Mouse (Mus musculus): ENCODE results near the gene Zfpm1. TPM values are rescaled to one million over a fixed set of nuclear protein-coding genes. Genes with fewer than 3 reads are reported as not detected.

Zfpm1 gene
- total RNA-seq, 2 experiments from 2014 or later: 1.7 to 7.9 TPM

DNA sequence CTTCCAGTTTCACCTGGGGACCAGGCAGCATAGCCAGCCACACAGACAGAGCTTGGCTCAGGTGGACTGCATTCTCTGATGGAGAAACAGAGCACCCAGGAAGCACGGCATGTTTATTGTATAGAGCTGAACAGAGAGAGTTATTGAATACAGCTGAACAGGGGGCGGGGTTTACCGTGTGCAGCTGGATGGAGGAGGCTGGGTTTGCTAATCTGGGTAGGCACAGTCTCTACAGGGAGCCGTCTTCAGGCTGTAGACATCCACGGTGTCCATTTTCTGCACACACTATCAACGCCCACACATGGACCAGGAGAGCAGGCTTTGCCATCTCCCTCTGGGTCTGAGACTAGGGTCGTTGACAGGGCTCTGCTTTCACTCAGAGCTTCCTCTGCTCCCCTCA is 8.1 kb upstream of the Zfpm1 start:
- ATAC-seq (replicated peaks; ENCODE audit: poor library complexity, severe bottlenecking): no peak

DNA sequence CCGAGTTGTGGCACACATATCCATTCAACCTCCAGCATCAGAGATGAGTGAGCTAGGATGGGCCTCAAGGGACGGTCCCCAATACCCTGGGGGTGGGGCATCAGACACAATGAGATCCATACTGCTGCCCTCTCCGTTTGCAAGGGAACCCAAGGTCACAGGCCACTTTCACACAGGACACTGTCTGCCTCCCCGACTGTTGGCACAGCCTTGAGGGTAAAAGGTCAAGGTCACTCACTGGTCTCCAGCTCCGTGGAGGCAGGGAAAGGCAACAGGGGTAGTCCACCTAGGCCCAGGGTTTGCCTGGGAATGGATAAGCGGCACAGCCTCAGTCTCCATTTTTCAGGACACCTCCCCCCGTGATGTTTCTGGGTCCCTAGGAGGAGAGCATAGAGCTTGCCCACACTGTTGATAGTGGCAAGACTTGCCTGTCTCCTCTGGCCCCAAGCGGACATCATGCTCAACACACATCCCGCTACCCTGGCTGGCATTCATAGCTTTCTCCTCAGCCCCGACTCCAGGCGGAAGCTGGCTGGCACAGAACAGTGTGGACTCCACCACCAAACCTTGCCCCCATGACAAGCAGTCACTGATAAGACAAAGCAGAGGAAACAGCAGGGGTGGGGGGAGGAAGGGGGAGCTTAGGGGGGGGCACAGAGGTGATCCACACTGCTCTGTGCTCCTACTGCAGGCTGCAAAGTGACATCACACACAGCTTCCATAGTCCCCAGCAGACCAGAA is 7.1 kb upstream of the Zfpm1 start:
- ATAC-seq (replicated peaks; ENCODE audit: poor library complexity, severe bottlenecking): no peak

DNA sequence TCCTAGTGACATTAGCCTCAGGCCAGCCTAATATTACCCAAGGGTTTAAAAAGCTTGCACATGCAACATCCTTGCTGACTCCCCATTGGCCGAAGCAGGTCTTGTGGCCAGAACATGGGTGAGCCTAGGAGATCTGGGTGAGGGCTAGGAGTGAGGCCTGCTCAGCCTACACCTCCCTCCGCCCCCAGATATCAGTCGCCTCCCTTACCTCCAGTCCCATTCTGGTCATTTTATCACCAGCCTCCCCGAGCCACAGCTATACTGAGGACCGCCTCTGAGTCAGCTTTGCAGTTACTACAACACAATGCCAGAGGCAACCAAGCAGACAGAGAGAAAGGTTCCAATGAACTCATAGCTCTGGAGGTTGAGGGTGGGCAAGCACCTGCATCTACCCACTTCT is 5.6 kb upstream of the Zfpm1 start:
- no peak for ATAC-seq (replicated peaks; ENCODE audit: poor library complexity, severe bottlenecking)

DNA sequence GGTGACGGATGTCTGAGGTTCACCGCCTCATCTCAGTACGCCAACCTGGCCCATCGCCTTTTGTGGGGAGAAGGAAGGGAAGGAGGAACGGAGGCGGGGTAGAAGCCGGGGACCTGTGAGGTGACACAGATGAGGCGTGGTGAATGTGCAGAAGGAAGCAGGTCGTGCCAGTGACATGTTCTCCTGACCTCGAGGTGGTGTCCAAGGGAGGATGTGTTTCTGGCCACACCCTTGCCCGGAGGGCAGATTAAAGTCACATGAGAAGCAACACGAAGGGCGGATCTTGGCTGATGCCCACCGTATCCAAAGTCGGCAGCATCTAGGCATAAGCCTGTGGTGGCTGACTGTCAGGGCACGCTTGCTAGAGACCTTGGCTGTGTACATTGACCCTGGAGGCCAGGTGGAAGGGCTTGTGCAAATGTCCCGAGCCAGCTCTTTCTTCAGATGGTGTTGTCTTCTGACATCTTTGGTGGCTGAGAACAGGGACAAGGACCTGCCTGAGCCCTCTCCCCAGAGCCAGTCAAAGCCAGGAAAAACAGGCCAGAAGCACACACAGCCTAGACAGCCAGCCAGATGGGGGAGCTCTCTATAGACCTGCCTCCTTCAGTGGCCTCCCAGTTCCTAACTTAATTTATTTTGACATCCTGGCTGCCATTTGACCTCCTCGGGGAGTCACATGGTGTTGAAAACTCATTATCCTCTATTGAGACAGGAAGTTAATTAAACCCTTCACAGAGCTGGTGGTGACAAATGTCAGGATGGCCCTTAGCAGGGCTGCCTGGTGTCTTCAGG is 4.5 kb upstream of the Zfpm1 start:
- no peak for ATAC-seq (replicated peaks; ENCODE audit: poor library complexity, severe bottlenecking)

DNA sequence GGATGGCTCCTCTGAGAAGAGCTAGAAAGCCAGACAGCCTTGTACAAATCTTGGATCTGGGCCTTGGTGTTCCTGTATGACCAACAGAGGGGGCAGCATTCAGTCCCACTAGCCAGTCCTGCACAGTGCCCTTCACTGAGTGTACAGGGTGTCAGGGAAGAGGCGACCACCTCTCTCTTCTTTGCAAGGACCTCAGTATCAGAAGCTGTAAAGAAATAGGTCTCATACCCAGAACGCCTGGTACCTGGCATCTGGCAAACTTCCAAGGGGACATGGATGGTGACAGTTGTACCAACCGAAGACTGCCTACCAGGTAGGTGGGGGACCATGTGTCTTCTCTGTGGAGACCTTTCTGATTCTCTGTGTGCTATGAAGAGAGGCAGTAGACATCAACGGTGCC is 1.8 kb upstream of the Zfpm1 start:
- no peak for ATAC-seq (replicated peaks; ENCODE audit: poor library complexity, severe bottlenecking)

DNA sequence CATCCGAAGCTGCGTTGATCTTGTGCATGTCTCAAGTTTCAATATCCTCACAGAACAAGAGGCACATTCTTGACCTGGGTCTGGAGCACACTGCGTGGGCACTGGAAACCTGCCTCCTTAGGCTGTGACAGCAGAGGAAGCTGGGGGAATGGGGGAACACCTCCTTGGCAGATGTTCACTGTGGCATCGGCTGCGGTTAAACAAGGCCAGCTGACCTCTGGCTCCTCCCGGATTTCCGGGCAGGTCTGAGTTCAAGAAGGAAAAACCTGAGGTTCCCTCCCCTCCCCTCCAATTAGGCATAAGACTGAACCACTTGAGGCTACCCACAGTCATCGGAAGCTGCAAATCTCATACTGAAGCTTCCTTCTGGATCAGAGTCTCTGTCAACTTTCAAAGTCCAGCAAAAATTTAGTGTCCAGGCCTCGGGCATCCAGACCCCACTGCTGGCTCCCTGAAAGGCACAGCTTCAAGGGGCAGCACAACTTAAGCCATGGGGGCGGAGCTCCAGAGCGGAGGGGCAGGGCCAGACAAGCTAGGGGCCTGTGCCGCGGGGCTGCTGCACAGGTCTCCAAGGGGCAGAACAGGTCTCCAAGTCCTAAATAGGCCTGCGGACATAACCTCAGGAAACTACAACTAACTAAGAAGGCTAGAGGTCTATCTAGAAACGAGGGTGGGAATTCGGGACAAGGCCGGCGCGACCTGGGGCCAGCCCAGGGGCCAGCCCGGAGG is 1.2 kb upstream of the Zfpm1 start:
- peak; percentile 12 for ATAC-seq (replicated peaks; ENCODE audit: poor library complexity, severe bottlenecking)

DNA sequence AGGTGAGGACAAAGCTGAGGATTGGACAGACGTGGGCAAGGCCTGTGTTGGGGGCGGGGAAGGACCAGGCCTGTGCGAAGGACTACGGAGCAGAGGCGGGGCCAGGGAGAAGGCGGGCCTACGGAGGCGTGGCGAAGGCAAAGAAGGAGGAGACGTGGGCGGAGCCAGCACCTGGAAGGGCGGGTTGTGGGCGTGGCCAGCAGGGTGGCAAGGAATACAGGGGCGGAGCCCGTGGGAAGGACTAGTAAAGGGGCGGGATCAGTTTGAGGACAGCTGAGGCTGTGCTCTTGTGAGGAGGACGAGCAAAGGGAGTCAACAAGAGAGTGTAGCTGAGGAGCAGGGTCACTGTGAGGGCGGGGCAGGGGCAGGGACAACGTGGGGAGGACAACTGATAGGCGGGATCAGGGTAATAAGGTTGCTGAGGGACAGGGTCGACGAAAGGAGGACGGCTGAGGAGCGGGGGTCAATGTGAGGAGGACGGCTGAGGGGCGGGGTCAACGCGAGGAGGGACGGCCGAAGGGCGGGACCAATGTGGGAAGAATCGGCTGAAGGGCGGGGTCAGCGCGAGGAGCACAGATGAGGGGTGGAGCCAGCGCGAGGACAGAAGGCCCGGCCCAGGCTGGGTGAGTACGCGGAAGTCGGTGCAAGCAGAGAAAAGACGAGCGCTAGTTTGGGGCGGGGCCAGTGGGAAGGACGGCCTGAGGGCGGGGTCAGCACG is 465 bp upstream of the Zfpm1 start:
- ATAC-seq (replicated peaks; ENCODE audit: poor library complexity, severe bottlenecking): peak; percentile 64

DNA sequence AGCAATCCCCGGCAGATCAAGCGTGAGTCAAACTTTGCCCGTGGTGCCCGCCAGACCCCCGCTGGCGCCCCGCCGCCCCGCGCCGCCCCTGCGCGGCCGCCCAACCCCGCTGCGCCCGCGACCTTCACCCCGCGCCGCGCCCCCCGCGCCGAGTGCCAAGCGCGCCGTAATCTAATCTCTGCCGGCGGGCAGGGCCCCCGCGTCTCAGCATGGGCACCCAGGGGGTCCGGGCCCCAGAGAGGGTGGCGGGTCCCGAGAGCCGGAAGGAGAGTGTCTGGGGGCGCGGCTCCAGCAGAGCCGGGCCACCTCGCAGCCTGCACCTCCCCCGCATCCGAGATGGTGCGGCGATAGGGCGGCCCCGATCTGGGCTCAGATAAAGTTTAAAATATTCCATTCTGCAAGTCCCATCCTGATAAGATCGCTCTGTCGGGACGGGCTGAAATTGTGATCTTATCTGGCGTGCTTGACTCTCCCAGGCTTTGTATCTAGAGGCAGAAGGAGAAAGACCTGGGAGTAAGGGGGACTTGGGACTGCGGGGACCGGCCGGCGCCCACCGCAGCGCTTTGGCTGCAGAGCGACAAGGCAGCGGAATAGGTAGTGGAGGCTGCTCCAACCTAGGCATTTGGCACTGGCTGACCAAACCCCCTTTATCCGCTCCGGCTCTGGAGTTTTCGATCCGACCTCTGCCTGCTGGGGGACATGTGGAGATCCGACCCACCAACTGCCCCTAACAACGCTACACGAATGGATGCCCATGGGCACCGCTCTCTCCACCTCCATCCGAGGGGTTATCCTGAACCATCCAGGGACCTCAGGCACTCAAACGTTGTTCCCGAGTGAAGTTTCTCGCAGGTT is 787 bp downstream of the Zfpm1 start:
- ATAC-seq (replicated peaks; ENCODE audit: poor library complexity, severe bottlenecking): no peak

DNA sequence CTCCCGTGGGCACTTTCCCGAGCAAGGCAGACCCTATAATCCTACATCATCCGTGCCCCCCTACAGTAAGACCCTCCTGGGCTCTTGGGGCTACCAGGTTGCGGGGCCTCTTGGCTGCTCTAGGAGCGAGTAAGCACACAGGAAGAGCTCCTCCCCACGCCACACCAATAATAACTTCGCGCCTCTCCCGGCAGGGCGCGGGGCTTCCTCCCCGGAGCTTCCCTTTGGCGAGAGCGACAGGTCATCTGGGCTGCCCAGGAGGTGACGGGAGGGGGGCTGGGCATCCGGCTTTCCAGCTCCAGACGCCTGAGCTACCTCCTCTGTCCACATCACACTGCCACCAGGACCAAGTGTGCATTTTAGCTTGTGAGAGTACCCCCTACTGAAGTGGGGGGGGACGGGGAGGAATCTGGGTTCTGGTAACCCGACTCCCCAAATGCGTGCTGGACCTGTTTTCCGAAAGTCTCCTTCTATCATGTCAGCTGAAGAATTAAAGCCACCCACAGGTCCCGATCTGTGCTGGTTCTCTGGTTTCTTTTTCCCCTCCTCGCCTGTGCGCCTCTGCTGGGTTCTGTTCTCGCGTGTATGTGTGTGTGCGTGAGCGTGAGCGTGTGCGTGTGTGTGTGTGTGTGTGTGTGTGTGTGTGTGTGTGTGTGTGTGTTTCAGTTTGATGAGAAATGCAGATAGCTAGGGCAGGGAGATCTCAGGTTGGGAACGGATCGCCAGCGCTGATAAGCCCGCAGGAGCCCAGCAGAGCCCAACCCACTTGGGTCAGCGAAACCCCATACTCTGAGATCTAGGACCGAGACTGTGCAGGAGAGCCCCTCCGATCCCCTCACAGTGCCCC is 1.6 kb downstream of the Zfpm1 start:
- peak; percentile 8; the same call in 1 of the 2 replicates for ATAC-seq (replicated peaks; ENCODE audit: poor library complexity, severe bottlenecking)

DNA sequence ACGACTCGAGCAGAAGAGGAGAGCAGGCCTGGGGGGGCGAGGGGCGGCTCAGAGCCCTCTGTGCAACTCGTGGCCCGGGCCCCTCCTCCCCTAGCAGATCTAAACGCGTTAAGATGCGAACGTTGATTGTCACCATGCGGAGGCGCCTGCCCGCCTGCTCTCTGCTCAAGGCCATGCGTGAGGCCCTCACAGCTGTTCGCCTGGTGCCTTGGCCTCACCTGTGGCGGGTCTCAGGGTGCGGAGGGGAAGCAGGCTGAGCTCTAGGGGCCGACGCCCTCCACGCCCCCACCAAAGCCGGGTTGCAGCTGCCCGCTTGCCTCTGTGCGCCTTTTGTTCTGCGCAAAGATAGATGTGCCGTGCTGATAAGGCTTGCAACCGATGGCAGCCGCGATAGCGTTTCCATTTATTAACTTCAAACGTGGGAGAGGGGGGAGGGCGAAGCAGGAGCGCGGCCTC is 2.3 kb downstream of the Zfpm1 start:
- peak; percentile 4 for ATAC-seq (replicated peaks; ENCODE audit: poor library complexity, severe bottlenecking)

DNA sequence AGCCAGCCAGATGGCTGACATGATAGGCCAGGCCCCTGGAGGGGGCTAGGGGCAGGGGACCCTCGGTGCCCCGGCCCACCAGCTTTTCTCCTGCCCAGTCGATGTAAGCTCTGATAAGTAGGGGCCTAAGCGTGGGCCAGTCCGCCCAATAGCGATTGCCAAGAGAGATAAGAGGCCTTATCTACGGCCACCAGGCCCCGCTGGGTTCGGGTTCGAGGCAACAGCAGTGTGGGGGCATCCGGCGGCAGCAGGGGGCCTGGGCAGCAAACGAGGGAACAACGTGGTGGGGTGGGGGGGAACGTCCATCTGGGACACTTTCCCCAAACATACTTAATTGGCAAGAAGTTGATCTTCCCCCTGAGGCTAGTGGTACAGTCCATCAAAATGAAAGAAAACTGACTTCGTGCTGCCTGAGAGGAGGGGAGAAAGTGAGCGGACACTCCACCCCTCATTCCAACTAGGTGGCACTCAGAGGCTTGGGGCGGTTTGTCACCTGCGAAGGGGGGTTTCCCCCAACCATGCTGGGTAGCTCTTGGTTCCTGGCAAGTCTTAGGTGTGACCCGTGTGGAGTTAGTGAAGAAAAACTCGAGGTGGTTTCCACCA is 2.8 kb downstream of the Zfpm1 start:
- ATAC-seq (replicated peaks; ENCODE audit: poor library complexity, severe bottlenecking): no peak

DNA sequence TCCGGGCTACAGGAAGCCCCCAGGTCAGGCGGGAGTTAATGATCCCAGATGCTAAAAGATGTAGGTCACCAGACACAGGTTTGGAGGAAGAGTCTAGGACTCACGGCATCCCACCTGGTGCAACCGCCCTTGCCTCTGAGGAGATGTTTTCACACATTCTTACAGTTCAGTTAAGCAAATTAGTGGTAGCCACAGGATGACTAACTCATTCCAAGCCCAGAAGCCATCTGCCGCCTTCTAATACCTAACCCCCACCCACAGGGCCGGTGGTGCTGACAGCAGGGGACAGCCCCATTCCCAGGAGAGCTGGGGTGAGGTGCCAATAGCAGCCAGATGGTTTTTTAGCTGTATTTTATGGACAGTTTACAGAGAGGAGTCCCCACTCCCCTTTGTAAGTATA is 3.8 kb downstream of the Zfpm1 start:
- ATAC-seq (replicated peaks; ENCODE audit: poor library complexity, severe bottlenecking): no peak

DNA sequence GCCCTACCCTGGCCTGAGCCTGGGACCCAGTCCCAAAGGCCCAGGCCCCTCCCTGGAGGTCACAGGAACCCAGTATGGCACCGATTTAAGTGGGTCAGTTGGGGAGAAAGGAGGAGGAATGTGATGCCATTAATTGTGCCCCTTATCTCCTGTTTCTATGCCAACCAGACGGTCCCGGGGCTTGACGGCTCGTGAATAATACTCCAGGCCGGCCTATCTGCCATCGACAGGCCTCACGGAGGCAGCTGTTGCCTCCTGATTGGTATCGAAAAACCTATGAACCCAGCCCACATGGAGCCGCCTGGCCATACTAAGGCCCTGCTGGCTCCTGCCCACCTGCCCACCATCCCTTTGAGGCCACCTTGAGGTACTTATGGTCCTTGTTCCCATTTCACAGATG is 5.0 kb downstream of the Zfpm1 start:
- no peak for ATAC-seq (replicated peaks; ENCODE audit: poor library complexity, severe bottlenecking)

DNA sequence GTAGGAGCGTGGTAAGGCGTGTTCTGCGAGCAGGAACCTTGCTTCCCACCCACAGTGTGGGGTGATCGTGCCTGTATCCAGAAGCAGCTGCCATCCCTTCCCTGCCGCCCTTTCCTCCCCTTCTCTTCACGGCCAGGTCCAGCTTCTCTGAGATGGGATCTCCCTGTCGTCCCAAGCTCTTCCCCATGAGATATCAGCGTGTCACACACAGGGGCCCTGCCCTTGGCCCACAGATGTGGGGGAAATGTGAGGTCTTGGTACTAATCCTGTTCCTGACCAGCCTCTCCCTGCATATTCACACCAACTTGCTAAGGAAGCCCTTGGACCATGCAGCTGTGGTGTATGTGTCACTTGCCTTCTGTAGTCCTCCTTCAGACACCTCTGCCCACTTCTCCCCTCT is 5.8 kb downstream of the Zfpm1 start:
- no peak for ATAC-seq (replicated peaks; ENCODE audit: poor library complexity, severe bottlenecking)

DNA sequence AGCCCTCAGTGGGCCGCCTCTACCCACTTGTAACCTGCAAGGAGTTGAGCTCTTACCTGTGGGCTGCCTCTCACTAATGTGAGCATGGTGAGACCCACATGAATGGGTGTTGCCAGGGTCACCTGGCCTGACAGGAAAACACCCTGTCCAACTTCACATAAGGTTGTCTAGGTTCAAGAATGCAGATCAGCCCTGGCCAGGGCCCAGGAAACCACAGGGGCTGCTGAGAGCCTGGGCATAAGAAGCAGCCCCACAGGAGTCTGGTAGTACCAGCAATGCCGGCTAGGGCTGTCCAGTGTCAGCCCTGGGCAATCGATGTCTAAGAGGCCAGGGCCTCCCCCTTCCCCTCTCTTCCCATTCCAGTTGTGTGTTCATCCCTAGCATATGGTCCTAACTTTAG is 6.4 kb downstream of the Zfpm1 start:
- ATAC-seq (replicated peaks; ENCODE audit: poor library complexity, severe bottlenecking): no peak

DNA sequence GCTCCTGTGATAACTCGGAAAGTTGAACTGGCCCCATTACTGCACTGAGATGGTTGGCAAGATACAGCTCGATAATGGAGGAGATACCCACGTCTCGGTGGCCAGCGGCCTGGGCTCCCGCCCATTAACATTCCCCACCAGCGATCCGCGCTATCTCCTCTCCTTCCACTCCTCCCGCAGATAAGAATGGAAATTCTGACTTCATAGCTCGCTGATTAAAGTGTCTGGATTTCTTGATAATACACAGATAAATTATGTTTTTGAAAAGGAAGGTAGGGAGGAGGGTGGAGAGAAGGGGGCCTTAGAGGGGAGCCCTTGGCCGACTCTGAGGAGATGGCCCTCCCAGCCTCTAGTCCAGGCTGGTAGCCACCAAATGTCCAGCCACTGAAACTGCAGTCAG is 9.1 kb downstream of the Zfpm1 start:
- ATAC-seq (replicated peaks; ENCODE audit: poor library complexity, severe bottlenecking): no peak

DNA sequence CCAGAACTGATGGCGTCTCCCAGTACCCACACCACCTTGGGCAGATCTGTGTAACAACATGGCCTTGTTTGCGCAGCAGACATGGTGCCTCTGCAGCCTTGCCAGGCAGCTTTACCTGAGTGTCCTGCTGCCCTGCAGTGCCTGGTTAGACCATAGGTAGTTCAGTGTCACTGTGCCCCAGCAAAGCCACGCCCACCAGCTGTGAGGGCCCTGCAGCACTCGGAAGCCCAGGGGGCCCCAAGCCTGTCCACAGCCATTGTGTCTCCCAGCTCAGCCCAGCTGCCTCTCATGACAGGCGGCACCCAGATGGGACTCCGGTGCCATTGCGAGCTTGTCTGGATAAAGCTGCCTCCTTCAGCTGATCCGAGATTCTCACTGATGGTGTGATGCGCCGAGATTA is 9.6 kb downstream of the Zfpm1 start:
- no peak for ATAC-seq (replicated peaks; ENCODE audit: poor library complexity, severe bottlenecking)

DNA sequence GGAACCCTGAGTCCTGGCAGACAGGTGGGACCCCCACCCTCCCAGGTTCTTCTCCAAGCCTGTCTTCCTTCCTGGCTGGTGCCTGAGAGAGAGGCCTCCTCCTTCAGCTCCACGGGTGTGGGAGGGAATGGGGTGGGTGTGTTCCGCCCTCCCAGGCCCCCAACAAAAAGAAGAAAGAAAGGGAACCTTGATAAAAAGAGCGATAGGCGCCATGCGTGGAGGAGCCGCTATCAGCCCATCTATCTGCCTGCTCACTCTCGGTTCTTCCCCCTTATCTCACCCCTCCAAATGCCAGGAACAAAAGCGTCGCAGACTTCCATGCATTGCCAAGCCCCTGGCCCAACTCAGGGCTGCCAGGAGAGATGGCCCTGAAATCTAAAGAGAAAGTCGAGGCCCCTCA is 11.5 kb downstream of the Zfpm1 start:
- ATAC-seq (replicated peaks; ENCODE audit: poor library complexity, severe bottlenecking): no peak
